Mouse (Mus musculus) C2C12 (cell line): ENCODE results near the gene Gm11042. TPM values are rescaled to one million over a fixed set of nuclear protein-coding genes. Genes with fewer than 3 reads are reported as not detected.

Experiments
- H3K27me3 ChIP-seq: one replicate; pipeline ENCODE4 v1.6.1; 2011; ENCODE audit not compliant: control insufficient read depth, insufficient read depth, insufficient read length
- H3K36me3 ChIP-seq: one replicate; pipeline ENCODE4 v1.6.1; 2011; ENCODE audit not compliant: control insufficient read depth, insufficient read depth
- H3K4me3 ChIP-seq: one replicate; pipeline ENCODE4 v1.5.1; 2011; ENCODE audit warnings: mild to moderate bottlenecking, control low read depth; ENCODE audit not compliant: poor library complexity, insufficient read depth, severe bottlenecking
- H3K79me2 ChIP-seq: one replicate; pipeline ENCODE4 v1.6.1; 2011; ENCODE audit not compliant: control insufficient read depth, insufficient read depth
- H3K79me3 ChIP-seq: one replicate; pipeline ENCODE4 v1.6.1; 2011; ENCODE audit warnings: low read depth, control low read depth
- H3ac ChIP-seq: one replicate; pipeline ENCODE3; 2011; ENCODE audit warnings: low read depth; ENCODE audit not compliant: control insufficient read depth, insufficient read length
- CEBPB ChIP-seq: IDR thresholded peaks from one replicate; pipeline ENCODE4 v1.6.1; 2011; ENCODE audit warnings: low read depth, mild to moderate bottlenecking, control low read depth, moderate library complexity
- CTCF ChIP-seq: IDR thresholded peaks from one replicate; pipeline ENCODE4 v1.5.1; 2011; ENCODE audit not compliant: control insufficient read depth, insufficient read depth, insufficient read length
- FOSL1 ChIP-seq: IDR thresholded peaks from one replicate; pipeline ENCODE4 v1.8.0; 2011; ENCODE audit warnings: mild to moderate bottlenecking, low read length; ENCODE audit not compliant: poor library complexity, insufficient read depth, severe bottlenecking
- MAX ChIP-seq: IDR thresholded peaks from one replicate; pipeline ENCODE4 v1.6.1; 2011; ENCODE audit warnings: mild to moderate bottlenecking, control low read depth
- MYOD1 ChIP-seq: IDR thresholded peaks from one replicate; pipeline ENCODE4 v1.6.1; 2011; ENCODE audit warnings: low read depth; ENCODE audit not compliant: control insufficient read depth, insufficient read length
- MYOG ChIP-seq: IDR thresholded peaks from one replicate; pipeline ENCODE4 v1.6.1; 2011; ENCODE audit not compliant: control insufficient read depth, insufficient read length; ENCODE audit errors: extremely low read depth
- USF1 ChIP-seq: IDR thresholded peaks from one replicate; pipeline ENCODE4 v1.6.1; 2011; ENCODE audit warnings: low read depth, mild to moderate bottlenecking, control low read depth, moderate library complexity
- polyA plus RNA-seq: library from polyadenylated mRNA; unstranded; fragments of >200 nt; fragmentation: generic; extraction: Trizol; gene quantifications from one replicate; pipeline ENCODE4 v1.2.1, GENCODE M21; 2012; ENCODE audit warnings: missing spikeins

The Gm11042 gene
- polyA plus RNA-seq, 1 experiment, result not detected

- TF ChIP-seq CTCF (no peak), FOSL1 (no peak), CEBPB (no peak), USF1 (no peak), MAX (no peak), MYOG (no peak), MYOD1 (no peak)
- no peak overlapping the region for H3ac ChIP-seq
- H3K36me3 ChIP-seq, result no peaks in the 10 kb centered on the region
- H3K27me3 ChIP-seq, result no peaks in the 10 kb centered on the region
- H3K79me3 ChIP-seq, result no peaks in the 10 kb centered on the region
- H3K79me2 ChIP-seq, result no peaks in the 10 kb centered on the region
- no peak overlapping the region for H3K4me3 ChIP-seq
These were observed 5.8 kb upstream of the Gm11042 start for GRCm38 (mm10) chr12:74321981-74322380.

GRCm38 (mm10) chr12:74320318-74320717 is 4.1 kb upstream of the Gm11042 start:
- TF ChIP-seq MYOD1 (no peak), CTCF (peak; percentile 61)
- Histone ChIP-seq H3K27me3 (no peaks in the 10 kb centered on the region), H3K79me3 (no peaks in the 10 kb centered on the region), H3K36me3 (no peaks in the 10 kb centered on the region), H3K4me3 (no peak overlapping the region), H3ac (no peak overlapping the region), H3K79me2 (no peaks in the 10 kb centered on the region)

GRCm38 (mm10) chr12:74316989-74317759 is 980 bp upstream of the Gm11042 start:
- peak overlapping the region; percentile 38 for H3K4me3 ChIP-seq
- H3ac ChIP-seq, result no peak overlapping the region
- H3K79me2 ChIP-seq, result no peaks in the 10 kb centered on the region
- H3K79me3 ChIP-seq, result no peaks in the 10 kb centered on the region
- H3K36me3 ChIP-seq, result no peaks in the 10 kb centered on the region
- H3K27me3 ChIP-seq, result no peaks in the 10 kb centered on the region
- TF ChIP-seq CTCF (peak; percentile 42), FOSL1 (no peak), MYOD1 (no peak), MAX (no peak), MYOG (no peak), CEBPB (no peak), USF1 (no peak)

GRCm38 (mm10) chr12:74315221-74315620 is 973 bp downstream of the Gm11042 start:
- Histone ChIP-seq H3K4me3 (no peak overlapping the region), H3K36me3 (no peaks in the 10 kb centered on the region), H3K79me2 (no peaks in the 10 kb centered on the region), H3K79me3 (no peaks in the 10 kb centered on the region), H3ac (no peak overlapping the region), H3K27me3 (no peaks in the 10 kb centered on the region)
- no peak for TF ChIP-seq MYOG
- no peak for TF ChIP-seq USF1
- no peak for TF ChIP-seq CTCF
- TF ChIP-seq FOSL1, result no peak
- no peak for TF ChIP-seq CEBPB

- Histone ChIP-seq H3K79me2 (no peaks in the 10 kb centered on the region), H3ac (no peak overlapping the region), H3K79me3 (no peaks in the 10 kb centered on the region), H3K4me3 (no peak overlapping the region), H3K27me3 (no peaks in the 10 kb centered on the region), H3K36me3 (no peaks in the 10 kb centered on the region)
- TF ChIP-seq MAX (no peak), USF1 (no peak), CTCF (no peak), MYOG (no peak), MYOD1 (no peak), FOSL1 (no peak), CEBPB (no peak)
These were observed 3.6 kb downstream of the Gm11042 start for GRCm38 (mm10) chr12:74312611-74313010.
